8 mouse cellular contexts compared by ENCODE assay signal in genomic region chr1:133069275-133070120, GRCm38 (mm10). TPM values are rescaled to one million over a fixed set of nuclear protein-coding genes. Genes with fewer than 3 reads are reported as not detected.
DNase-seq lines count a peak whose midpoint lies in the region; ATAC-seq lines count a peak whose summit lies in the region.

No protein-coding gene starts in this region.

- ATAC-seq in kidney, embryonic 15.5 days (replicated peaks; ENCODE audit: low FRiP score) = no peak
- ATAC-seq in limb, embryonic 13.5 days (ENCODE audit: low FRiP score, low read depth) = no peak

- no peak overlapping the region for H3K4me2 ChIP-seq in kidney, embryonic 15.5 days
- no peak overlapping the region for H3K4me2 ChIP-seq in limb, embryonic 13.5 days (replicated peaks)

- WGBS in kidney, embryonic 15.5 days = 76% methylated on average over 12 of the region's 12 CpGs
- WGBS in heart, embryonic 10.5 days = 56% methylated on average over 12 of the region's 12 CpGs
- WGBS in limb, embryonic 13.5 days = 74% methylated on average over 12 of the region's 12 CpGs

- DNase-seq in kidney, adult 9 months = no peak
- DNase-seq in Muller cell, postnatal 12 days (ENCODE audit: inconsistent ontology term) = peak; percentile 47
- no peak for DNase-seq in heart, embryonic 10.5 days (ENCODE audit: low spot score)
- DNase-seq in cerebellum, adult 9-11 months = no peak
- no peak for DNase-seq in cerebellum, postnatal 14 days
- DNase-seq in ovary, adult 18-20 months (ENCODE audit: low spot score) = no peak

- H3K4me1 ChIP-seq in kidney, embryonic 15.5 days = peaks cover 43% of the 10 kb centered on the region
- peaks cover 81% of the 10 kb centered on the region for H3K4me1 ChIP-seq in heart, embryonic 10.5 days
- H3K4me1 ChIP-seq in limb, embryonic 13.5 days = peaks cover 41% of the 10 kb centered on the region

- H3K27me3 ChIP-seq in kidney, embryonic 15.5 days = no peaks in the 10 kb centered on the region
- H3K27me3 ChIP-seq in heart, embryonic 10.5 days (ENCODE audit: insufficient read depth, poor library complexity, severe bottlenecking) = no peaks in the 10 kb centered on the region
- no peaks in the 10 kb centered on the region for H3K27me3 ChIP-seq in limb, embryonic 13.5 days

- no peak overlapping the region for H3K4me3 ChIP-seq in kidney, embryonic 15.5 days (replicated peaks)
- peak overlapping the region; percentile 45 for H3K4me3 ChIP-seq in heart, embryonic 10.5 days
- no peak overlapping the region for H3K4me3 ChIP-seq in limb, embryonic 13.5 days

- 0 out of 2 replicates have a peak, but pooled peaks cover 12% of the 10 kb centered on the region for H3K36me3 ChIP-seq in kidney, embryonic 15.5 days
- H3K36me3 ChIP-seq in heart, embryonic 10.5 days = peaks cover 27% of the 10 kb centered on the region
- H3K36me3 ChIP-seq in limb, embryonic 13.5 days = peaks cover 27% of the 10 kb centered on the region

- no peaks in the 10 kb centered on the region for H3K9me3 ChIP-seq in kidney, embryonic 15.5 days (replicated peaks)
- H3K9me3 ChIP-seq in heart, embryonic 10.5 days = no peaks in the 10 kb centered on the region
- no peaks in the 10 kb centered on the region for H3K9me3 ChIP-seq in limb, embryonic 13.5 days

- no peak overlapping the region for H3K9ac ChIP-seq in kidney, embryonic 15.5 days
- H3K9ac ChIP-seq in limb, embryonic 13.5 days = no peak overlapping the region

- peak overlapping the region; percentile 70 for H3K27ac ChIP-seq in kidney, embryonic 15.5 days
- peak overlapping the region; percentile 94 for H3K27ac ChIP-seq in heart, embryonic 10.5 days
- peak overlapping the region; percentile 65 for H3K27ac ChIP-seq in limb, embryonic 13.5 days

RNA-seq across cellular contexts. Expression of gene Pik3c2b, which starts 24.0 kb away (rescaled TPM):
- polyA plus RNA-seq in kidney, embryonic 15.5 days (2015; fragmentation: Nextera tagmentation; extraction: Ambion mirVana) = 6.1 and 6.3 TPM in 2 replicates
- polyA plus RNA-seq in heart, embryonic 10.5 days (2016; fragmentation: Nextera tagmentation; extraction: Ambion mirVana) = 7.9 and 11.5 TPM in 2 replicates
- 6.8 and 7.1 TPM in 2 replicates for polyA plus RNA-seq in limb, embryonic 13.5 days (2015; fragmentation: Nextera tagmentation; extraction: Ambion mirVana)

RNA-seq across cellular contexts. Expression of gene Mdm4, which starts 39.1 kb away (rescaled TPM):
- 32.4 and 32.6 TPM in 2 replicates for polyA plus RNA-seq in kidney, embryonic 15.5 days (2015; fragmentation: Nextera tagmentation; extraction: Ambion mirVana)
- polyA plus RNA-seq in heart, embryonic 10.5 days (2016; fragmentation: Nextera tagmentation; extraction: Ambion mirVana) = 30.7 and 32.8 TPM in 2 replicates
- polyA plus RNA-seq in limb, embryonic 13.5 days (2015; fragmentation: Nextera tagmentation; extraction: Ambion mirVana) = 40.2 and 45.9 TPM in 2 replicates
